Mouse (Mus musculus): Measurements from ENCODE around the gene Fam3a.
"Not testable (repeated sequence)": the region's sequence is repeated elsewhere in the genome, so short reads cannot be mapped to it uniquely, and the experiment has no call there.

The Fam3a gene

GRCm38 (mm10) chrX:74392535-74393443, at the start of gene Fam3a, which contains the start of gene Ikbkg:
Fam3a (minus strand) TSS chrX:74393272.
Ikbkg (plus strand) TSS chrX:74393290.
- peak; percentile 91 for DNase-seq

DNA sequence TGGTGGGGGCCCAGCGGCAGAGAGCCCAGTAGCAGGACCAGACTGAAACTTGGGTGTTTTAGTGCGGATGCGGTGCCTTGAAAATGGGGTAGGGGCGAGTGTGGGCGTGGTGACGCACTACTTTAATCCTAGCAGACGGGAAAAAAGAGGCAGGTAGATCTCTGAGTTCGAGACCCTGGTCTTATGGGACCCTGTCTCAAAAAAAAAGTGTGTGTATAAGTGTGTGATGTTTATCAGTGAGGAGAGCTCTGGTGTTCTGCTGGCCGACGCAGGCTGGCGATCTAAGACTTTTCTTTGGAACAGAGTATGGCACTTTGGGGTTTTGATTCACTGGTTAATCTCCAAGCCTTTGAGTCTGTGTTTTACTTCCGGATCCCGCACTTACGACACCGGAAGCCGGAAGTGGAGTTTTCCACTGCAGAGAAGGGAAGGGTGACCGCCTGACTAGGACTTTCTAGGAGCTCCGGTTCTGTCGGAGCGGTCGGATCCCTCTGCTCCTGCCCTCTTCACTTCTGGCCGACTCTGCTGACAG, 36.3 kb upstream of the Fam3a start:
- DNase-seq: peak; percentile 85

- peak; percentile 90 for DNase-seq
Observed at GRCm38 (mm10) chrX:74428826-74429276, 35.8 kb upstream of the Fam3a start, which contains the start of gene G6pdx. G6pdx (minus strand) TSS chrX:74429194.

DNA sequence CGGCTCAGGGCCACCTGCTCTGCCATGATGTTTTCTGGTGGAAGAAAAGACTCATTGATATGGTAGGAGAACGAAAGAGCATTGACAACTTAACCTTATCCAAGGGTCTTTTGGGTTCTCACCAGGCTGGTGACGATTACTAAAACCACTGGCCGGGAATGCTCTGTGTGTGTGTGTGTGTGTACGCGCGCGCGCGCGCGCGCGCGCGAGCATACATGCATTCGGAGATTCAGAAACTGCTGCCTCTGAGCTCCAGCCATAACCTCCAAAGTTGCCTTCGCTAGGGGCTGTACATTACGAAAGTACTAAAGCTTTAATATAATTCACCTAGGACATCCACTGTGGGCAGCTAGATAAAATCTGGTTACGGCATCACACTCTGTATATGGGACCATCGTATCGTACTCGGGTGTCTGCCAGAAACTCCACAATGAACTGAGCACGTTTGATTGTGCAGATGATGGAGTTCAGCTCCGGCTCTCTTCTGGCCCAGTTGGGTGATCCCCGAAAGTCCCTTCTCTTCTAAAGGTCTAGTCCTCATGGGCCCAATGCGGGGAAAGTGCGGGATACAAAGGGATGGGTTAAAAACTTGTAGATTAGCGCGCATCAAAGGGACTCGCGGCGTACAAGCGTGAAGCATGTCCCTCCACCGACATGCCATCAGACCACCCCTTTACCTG, 35.2 kb upstream of the Fam3a start:
- DNase-seq: peak; percentile 42

DNA sequence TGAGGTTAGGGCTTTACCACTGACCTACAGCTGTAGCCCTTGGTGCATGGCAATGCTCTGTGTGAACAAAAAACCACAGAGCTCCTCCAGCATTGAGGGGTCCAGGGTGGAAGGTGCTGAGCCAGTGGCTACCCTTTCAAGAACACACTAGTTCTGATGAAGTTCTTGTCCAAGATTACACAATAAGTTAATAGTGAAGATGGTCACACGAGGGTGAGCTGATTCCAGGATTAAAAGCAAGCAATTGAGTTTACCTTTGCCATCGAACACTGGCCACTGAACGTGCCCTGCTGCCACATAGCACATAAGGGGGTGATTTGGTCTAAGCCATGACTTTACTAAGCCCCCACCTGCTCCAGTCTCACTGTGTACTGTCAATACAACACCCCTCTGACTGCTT, 34.0 kb upstream of the Fam3a start:
- DNase-seq: no peak

DNA sequence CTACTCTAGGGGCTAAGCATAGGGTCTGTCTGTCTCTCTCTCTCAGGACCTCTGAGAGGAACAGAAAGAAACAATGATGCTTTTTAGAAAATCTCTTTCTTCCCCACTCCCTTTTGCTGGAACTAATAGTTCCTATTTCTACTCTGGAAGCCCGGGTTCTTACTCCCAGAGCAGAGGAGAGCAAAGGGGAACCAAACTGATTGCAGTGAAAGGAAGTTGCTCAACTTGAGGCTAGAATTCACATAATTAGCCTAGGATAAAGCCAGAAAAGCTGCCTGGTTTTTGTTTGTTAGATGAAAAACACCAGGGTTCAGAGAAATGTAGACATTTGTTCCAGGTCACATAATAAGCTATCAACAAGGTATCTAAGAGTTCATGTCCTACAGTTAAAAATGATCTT, 33.2 kb upstream of the Fam3a start:
- no peak for DNase-seq

DNA sequence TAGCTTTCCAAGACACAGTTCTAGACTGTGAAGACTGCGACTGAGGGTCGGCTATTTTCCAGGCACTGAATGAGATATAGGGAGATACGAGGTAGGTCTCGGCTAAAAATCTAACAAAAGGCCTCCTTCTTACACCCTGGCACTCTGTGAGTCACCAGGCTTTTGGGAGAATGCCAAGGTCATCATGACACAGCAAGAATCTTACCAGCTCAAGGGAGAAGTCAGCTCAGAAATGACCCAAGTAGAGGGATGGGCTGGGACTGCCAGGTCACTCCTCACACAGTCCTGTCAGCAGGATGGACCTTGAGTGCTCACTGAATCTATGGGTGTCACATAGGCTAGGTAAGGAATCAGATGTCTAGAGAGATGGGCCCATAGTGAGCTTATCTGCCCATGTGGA, 32.1 kb upstream of the Fam3a start:
- DNase-seq: no peak

DNA sequence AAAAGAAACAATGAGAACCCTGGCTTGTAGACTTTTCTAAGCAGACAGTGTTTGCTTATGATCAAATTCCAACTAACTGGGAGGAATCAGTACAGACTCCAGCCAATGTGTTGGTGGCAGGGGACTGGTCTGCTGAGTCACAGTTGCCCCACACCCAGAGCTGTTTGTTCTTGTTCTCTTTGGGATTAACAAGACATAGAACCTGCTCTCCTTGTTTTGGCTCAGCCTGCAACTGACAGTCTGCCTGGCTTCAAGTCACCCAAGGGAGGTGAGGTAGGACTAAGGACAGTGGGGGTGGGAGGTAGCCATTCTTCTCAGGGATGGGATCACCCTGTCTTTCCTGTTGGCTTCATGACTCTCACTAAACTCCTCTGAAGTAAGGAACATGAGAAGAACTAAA, 31.4 kb upstream of the Fam3a start:
- no peak for DNase-seq

DNA sequence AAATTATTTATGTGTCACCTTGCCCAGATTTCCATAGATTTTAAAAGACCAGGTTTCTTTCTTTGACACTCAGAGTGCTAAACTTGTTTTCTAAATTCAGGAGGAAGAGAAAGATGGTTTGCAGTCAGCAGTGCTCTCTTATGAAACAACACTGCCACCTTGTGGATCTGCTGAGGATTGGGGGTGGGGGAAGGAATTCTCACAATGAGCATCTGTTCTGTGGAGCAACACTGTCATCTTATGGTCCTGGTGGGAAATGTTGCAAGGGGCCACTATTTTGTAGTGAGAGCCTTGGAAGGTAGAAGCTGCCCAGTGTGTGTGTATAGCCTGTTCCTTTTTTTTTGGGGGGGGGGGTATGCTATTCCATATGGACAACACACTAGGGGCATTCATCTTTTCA, 20.3 kb upstream of the Fam3a start:
- DNase-seq: peak; percentile 75

- DNase-seq: no peak
Observed at GRCm38 (mm10) chrX:74408340-74408739, 15.3 kb upstream of the Fam3a start.

DNA sequence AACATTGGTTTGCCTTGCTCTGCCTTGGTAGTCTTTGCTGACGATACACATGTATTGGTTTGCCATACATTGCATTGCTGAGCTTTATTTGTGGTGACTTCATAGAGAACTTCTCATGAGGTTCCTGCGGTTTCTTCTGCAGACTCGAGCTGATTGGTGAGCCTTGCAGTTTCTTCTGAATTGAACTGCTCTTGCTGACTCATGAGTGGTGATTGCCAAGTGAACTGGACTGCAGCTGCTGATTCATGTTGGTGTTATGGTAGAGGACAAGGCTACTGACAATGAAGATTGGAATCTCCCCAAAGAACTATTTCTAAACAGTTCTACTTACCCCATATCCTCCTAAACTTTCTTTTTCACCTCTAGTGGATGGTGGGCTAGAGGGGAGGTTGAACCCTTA, 7.1 kb upstream of the Fam3a start:
- DNase-seq: no peak

DNA sequence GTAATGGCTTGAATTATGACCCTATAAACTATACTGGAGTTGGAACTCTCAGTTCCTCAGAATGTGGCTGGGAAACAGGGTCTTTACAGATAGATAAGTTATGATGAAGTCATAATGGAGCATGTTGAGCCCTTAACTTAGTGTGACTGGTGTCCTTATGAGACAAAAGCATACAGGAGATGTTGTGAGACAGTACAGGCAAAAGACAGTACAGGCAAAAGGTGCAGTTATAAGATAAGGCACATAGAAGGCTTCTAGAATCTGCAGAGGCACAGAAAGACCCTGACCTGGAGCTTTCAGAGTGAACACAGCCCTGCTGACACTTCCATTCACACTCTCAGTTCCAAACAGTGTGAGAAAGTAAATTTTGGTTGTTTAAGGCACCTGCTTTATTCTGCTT, 4.9 kb downstream of the Fam3a start:
- no peak for DNase-seq

- no peak for DNase-seq
Observed at GRCm38 (mm10) chrX:74384451-74384850, 8.6 kb downstream of the Fam3a start.

DNA sequence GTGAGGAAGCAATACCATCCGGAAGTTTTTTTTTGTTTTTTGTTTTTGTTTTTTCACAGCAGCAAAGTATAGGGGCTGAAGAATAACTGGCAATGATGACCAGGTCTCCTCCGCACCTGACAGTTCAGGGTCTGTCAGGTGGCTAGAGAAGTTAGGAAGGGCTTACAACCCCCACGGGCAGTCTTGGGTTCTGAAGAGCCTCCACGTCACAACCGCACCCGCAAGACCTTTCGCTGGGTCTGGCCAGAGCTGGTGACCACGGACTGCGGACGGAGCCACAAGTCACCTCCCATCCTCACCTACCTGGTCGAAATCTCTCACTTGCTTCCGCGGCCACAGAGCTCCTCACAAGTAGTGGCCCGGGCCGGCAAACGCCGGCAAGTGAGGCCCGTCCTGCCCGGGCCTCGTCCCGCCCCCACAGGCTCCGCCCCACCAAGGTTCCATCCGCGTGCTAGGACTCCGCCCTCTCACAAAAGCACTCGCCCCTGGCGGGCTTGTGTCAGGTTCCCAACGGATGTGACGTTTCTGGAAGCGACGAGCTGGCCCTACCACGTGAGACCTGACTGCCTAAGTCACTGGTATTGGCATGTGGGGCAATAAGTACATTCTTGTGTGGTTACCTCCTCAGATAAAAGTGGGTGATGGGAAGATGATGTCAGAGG, 20.1 kb downstream of the Fam3a start, which contains the start of the genes Ubl4a and Slc10a3:
Ubl4a (minus strand) TSS at position 331 of the 662 bp plus-strand sequence.
Slc10a3 (minus strand) TSS at position 462 of the 662 bp plus-strand sequence.
- peak; percentile 93 for DNase-seq

- peak; percentile 82 for DNase-seq
Observed at GRCm38 (mm10) chrX:74368209-74368909, 24.7 kb downstream of the Fam3a start.

DNA sequence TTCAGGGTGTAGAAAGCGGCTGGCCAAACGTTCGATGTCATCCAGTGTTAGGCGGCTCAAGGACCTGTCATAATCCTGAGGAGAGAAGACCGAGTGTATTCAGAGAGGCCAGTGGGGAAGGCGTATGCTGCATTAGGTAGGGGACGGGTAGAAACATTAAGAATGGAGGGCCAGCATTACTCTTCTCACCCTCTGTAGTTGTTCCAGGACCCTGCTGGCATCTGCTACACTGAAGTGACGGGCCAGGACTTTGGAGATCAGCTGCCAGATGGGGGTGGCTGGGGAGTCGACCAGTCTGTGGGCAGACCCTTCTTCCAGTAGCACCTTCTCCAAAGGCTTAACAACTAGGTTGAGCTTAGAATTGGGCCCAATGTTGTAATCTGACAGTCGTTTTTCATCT, 25.6 kb downstream of the Fam3a start:
- DNase-seq: no peak

DNA sequence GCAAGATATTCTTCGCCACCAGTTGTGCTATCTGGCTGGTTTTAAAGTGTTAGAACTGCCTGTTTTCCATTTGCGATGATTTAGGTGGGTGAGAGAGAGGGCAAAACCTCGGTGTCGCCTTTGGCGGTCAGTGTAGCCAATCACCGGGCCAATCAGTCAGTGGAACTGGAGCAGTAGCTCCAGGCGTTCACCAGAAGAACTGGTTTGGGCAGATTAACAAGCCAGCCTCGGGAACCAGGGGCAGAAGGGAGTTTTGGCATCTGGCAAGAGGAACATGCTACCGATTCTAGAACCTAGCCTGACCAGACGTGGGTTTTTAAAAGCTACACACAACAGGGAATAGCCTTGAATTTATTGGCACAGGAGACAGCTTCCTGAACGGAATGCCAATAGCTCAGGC, 33.9 kb downstream of the Fam3a start:
- no peak for DNase-seq

- DNase-seq: not testable (repeated sequence)
Observed at GRCm38 (mm10) chrX:74357069-74357468, 36.0 kb downstream of the Fam3a start.

- peak; percentile 90 for DNase-seq
Observed at GRCm38 (mm10) chrX:74353467-74353770, 39.7 kb downstream of the Fam3a start, which contains the start of gene Lage3. Lage3 (minus strand) TSS chrX:74353618.

GRCm38 (mm10) chrX:74352645-74353466, 40.2 kb downstream of the Fam3a start:
- DNase-seq: no peak
